Mouse (Mus musculus): ENCODE results near the gene Krtap4-9. TPM values are rescaled to one million over a fixed set of nuclear protein-coding genes. Genes with fewer than 3 reads are reported as not detected.
"Not testable (repeated sequence)": the region's sequence is repeated elsewhere in the genome, so short reads cannot be mapped to it uniquely, and the experiment has no call there.

Krtap4-9 gene
- total RNA-seq (2014; rRNA removed) (not detected in 2 replicates), polyA plus RNA-seq (2015; fragmentation: Nextera tagmentation; extraction: Ambion mirVana) (not detected in 2 replicates)

DNA sequence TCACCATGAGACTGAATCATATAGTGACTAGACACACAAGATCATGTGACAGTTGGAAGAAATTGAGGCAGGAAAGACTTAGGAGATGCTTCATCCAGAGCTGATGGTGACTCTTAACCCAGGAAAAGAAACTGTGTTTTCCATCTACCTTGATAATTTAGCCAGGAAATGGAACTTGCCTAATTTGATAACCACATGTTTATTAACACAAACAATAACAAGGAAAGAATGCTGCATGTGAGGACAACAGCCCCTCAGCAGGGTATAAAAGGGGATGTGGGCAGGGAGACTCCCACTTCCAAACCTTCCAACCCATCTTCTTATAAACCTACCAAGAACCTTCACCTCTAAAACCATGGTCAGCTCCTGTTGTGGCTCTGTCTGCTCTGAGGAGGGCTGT, at the start of gene Krtap4-9:
TSS of gene Krtap4-9 (plus strand) at position 301 of the 400 bp plus-strand sequence.
- not testable (repeated sequence) for H3K36me3 ChIP-seq (ENCODE audit: insufficient read depth); H3K9me3 ChIP-seq (ENCODE audit: low read length); H3K27ac ChIP-seq (ENCODE audit: low read depth, low read length); H3K9ac ChIP-seq; DNase-seq; ATAC-seq; H3K27me3 ChIP-seq (ENCODE audit: insufficient read depth, low read length); H3K4me1 ChIP-seq (ENCODE audit: insufficient read depth); H3K4me2 ChIP-seq (ENCODE audit: low read depth); H3K4me3 ChIP-seq (ENCODE audit: low read depth, low read length)

DNA sequence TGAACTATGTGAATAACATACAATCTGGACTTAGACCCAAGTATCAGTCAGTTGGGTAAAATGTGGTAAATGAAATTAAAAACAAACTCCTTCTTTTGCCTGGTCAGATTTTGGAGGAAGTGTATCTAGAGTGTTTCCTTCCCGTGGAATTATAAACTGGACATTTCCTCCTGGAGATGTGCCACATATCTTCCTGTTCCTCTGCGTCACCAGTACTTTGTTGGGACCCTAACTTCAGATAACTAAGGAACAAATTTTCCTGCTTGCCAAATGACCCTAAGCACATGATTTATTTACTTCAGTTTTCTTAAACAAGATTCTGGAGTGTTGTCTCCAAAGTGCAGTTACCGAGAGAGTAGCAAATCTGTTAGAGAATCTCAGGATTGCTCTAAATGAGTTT, 41.0 kb upstream of the Krtap4-9 start:
- no peak overlapping the region for H3K27ac ChIP-seq (ENCODE audit: low read depth, low read length)
- no peak overlapping the region for H3K4me3 ChIP-seq (ENCODE audit: low read depth, low read length)
- no peak for TF ChIP-seq CTCF (IDR thresholded peaks at IDR 0.05; ENCODE audit: low read depth)
- no peak overlapping the region for H3K9ac ChIP-seq
- H3K36me3 ChIP-seq (ENCODE audit: insufficient read depth): no peaks in the 10 kb centered on the region
- no peaks in the 10 kb centered on the region for H3K4me1 ChIP-seq (ENCODE audit: insufficient read depth)
- no peaks in the 10 kb centered on the region for H3K27me3 ChIP-seq (ENCODE audit: insufficient read depth, low read length)
- H3K9me3 ChIP-seq (ENCODE audit: low read length): no peaks in the 10 kb centered on the region
- DNase-seq (no peak), ATAC-seq (no peak)
- WGBS: 93% methylated on average over 3 of the region's 3 CpGs
- no peak overlapping the region for H3K4me2 ChIP-seq (ENCODE audit: low read depth)

DNA sequence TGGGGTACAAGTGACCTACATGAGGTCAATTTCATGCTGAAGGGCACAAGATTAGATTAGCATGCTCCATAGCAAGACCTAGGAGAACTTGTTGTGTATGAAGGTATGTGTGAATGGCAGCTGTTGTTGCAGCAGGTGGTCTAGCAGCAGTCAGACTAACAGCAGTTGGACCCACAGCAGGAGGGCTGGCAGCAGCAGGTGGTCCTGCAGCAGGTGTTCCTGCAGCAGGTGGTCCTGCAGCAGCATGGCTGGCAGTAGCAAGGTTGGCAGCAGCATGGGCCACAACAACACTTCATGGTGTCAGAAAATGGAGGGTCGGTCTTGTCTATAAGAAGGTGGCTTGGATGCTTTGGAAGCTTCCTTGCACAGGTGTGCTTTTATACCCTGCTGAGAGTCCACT, 26.1 kb upstream of the Krtap4-9 start:
- no peak overlapping the region for H3K4me2 ChIP-seq (ENCODE audit: low read depth)
- no peaks in the 10 kb centered on the region for H3K36me3 ChIP-seq (ENCODE audit: insufficient read depth)
- WGBS: 96% methylated on average over 1 of the region's 1 CpGs
- ATAC-seq (no peak), DNase-seq (no peak)
- no peaks in the 10 kb centered on the region for H3K9me3 ChIP-seq (ENCODE audit: low read length)
- no peaks in the 10 kb centered on the region for H3K27me3 ChIP-seq (ENCODE audit: insufficient read depth, low read length)
- no peak overlapping the region for H3K4me3 ChIP-seq (ENCODE audit: low read depth, low read length)
- no peak overlapping the region for H3K27ac ChIP-seq (ENCODE audit: low read depth, low read length)
- TF ChIP-seq CTCF (IDR thresholded peaks at IDR 0.05; ENCODE audit: low read depth): no peak
- H3K4me1 ChIP-seq (ENCODE audit: insufficient read depth): no peaks in the 10 kb centered on the region
- H3K9ac ChIP-seq: no peak overlapping the region

DNA sequence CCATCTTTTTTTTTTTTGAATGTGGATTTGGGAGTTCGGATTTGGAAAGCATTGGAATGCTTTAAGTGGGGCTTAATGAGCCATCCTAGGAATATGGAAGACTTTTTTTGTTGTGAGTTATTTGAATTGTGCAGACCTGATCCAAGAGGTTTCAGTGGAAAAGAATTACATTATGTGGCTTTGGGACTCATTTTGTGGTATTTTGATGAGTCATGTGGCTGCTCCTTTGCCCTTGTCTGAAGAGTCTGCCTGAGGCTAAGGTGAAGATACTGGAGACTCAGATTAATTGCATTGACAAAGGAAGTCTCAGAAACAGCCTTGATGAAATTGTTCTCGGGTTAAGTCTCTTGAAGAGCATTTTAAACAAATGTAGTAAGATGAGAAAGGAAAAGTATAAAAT, 16.6 kb upstream of the Krtap4-9 start:
- H3K36me3 ChIP-seq (ENCODE audit: insufficient read depth): no peaks in the 10 kb centered on the region
- WGBS: 70% methylated on average over 2 of the region's 2 CpGs
- H3K4me1 ChIP-seq (ENCODE audit: insufficient read depth): no peaks in the 10 kb centered on the region
- ATAC-seq: no peak
- no peak overlapping the region for H3K27ac ChIP-seq (ENCODE audit: low read depth, low read length)
- TF ChIP-seq CTCF (IDR thresholded peaks at IDR 0.05; ENCODE audit: low read depth): no peak
- no peaks in the 10 kb centered on the region for H3K9me3 ChIP-seq (ENCODE audit: low read length)
- no peak overlapping the region for H3K4me3 ChIP-seq (ENCODE audit: low read depth, low read length)
- no peak overlapping the region for H3K9ac ChIP-seq
- no peaks in the 10 kb centered on the region for H3K27me3 ChIP-seq (ENCODE audit: insufficient read depth, low read length)
- no peak overlapping the region for H3K4me2 ChIP-seq (ENCODE audit: low read depth)
- no peak for DNase-seq

DNA sequence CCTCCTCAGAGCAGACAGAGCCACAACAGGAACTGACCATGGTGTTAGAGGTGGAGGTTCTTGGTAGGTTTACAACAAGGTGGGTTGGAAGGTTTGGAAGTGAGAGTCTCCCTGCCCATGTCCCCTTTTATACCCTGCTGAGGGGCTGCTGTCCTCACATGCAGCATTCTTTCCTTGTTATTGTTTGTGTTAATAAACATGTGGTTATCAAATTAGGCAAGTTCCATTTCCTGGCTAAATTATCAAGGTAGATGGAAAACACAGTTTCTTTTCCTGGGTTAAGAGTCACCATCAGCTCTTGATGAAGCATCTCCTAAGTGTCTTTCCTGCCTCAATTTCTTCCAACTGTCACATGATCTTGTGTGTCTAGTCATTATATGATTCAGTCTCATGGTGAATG, 12.2 kb upstream of the Krtap4-9 start, which contains the start of gene Gm11595:
TSS of gene Gm11595 (minus strand) at position 101 of the 400 bp plus-strand sequence.
- H3K36me3 ChIP-seq (ENCODE audit: insufficient read depth); H3K9ac ChIP-seq; H3K9me3 ChIP-seq (ENCODE audit: low read length); ATAC-seq; H3K27ac ChIP-seq (ENCODE audit: low read depth, low read length); H3K4me2 ChIP-seq (ENCODE audit: low read depth); H3K4me1 ChIP-seq (ENCODE audit: insufficient read depth); H3K4me3 ChIP-seq (ENCODE audit: low read depth, low read length); H3K27me3 ChIP-seq (ENCODE audit: insufficient read depth, low read length); DNase-seq: not testable (repeated sequence)

DNA sequence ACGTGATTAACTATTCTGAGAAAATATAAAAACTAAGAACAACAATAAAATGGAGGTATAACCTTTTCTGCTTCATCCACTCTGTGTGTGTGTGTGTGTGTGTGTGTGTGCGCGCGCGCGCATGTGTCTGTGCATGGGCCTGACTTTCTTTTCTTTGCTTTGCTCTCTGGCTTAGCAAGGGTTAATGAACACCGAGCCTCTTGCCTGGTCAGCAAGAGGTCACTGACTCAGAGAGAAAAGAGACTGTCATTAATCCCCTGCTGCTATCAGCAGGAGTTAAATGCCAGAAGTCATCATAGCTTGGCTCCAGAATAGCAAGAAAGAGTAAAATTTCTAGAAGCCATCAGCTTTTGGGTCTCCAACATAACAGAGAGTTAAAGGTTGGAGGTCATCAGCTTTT, 6.6 kb upstream of the Krtap4-9 start:
- TF ChIP-seq CTCF (IDR thresholded peaks at IDR 0.05; ENCODE audit: low read depth): no peak
- no peak overlapping the region for H3K4me2 ChIP-seq (ENCODE audit: low read depth)
- no peak overlapping the region for H3K9ac ChIP-seq
- H3K27me3 ChIP-seq (ENCODE audit: insufficient read depth, low read length): no peaks in the 10 kb centered on the region
- H3K4me1 ChIP-seq (ENCODE audit: insufficient read depth): no peaks in the 10 kb centered on the region
- H3K27ac ChIP-seq (ENCODE audit: low read depth, low read length): no peak overlapping the region
- H3K4me3 ChIP-seq (ENCODE audit: low read depth, low read length): no peak overlapping the region
- no peaks in the 10 kb centered on the region for H3K36me3 ChIP-seq (ENCODE audit: insufficient read depth)
- DNase-seq: no peak
- H3K9me3 ChIP-seq (ENCODE audit: low read length): no peaks in the 10 kb centered on the region
- WGBS: 41% methylated on average over 7 of the region's 7 CpGs
- no peak for ATAC-seq

DNA sequence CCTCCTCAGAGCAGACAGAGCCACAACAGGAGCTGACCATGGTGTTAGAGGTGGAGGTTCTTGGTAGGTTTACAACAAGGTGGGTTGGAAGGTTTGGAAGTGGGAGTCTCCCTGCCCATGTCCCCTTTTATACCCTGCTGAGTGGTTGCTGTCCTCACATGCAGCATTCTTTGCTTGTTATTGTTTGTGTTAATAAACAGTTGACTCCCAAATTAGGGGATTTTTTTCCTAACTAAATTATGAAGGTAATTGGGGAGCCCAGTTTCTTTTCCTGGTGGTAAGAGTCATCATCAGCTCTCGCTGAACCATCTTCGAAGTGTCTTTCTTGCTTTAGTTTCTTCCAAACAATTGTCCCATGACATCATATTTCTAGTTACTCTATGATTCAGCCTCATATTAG, 4.4 kb upstream of the Krtap4-9 start, which contains the start of gene Krtap4-8:
TSS of gene Krtap4-8 (minus strand) at position 101 of the 400 bp plus-strand sequence.
- Histone ChIP-seq H3K9me3 (ENCODE audit: low read length) (no peaks in the 10 kb centered on the region), H3K4me1 (ENCODE audit: insufficient read depth) (no peaks in the 10 kb centered on the region), H3K4me2 (ENCODE audit: low read depth) (no peak within 1 kb of the TSS), H3K36me3 (ENCODE audit: insufficient read depth) (no peaks in the 10 kb centered on the region), H3K27ac (ENCODE audit: low read depth, low read length) (no peak within 1 kb of the TSS), H3K9ac (no peak within 1 kb of the TSS), H3K4me3 (ENCODE audit: low read depth, low read length) (no peak within 1 kb of the TSS), H3K27me3 (ENCODE audit: insufficient read depth, low read length) (no peaks in the 10 kb centered on the region)
- ATAC-seq (no peak), DNase-seq (no peak)
- 97% methylated on average over 2 of the region's 2 CpGs for WGBS
- TF ChIP-seq CTCF (IDR thresholded peaks at IDR 0.05; ENCODE audit: low read depth): no peak

DNA sequence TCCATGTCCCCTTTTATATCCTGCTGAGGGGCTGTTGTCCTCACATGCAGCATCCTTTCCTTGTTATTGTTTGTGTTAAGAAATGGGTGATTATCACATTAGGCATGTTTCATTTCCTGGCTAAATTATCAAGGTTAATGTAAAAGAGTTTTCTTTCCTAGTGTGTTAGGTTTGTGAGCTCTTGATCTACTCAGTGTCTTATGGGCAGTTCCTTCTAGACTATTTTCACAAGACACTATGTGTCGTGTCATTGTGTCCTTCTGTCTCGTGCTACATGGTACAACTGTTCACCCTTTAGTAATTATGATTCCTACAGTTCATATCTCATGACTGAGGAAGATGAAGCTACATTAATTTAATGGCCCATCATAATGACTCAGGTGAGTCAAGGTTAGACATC, 8.4 kb downstream of the Krtap4-9 start, which contains the start of gene Gm11596:
TSS of gene Gm11596 (minus strand) at position 101 of the 400 bp plus-strand sequence.
- no peak within 1 kb of the TSS for H3K4me2 ChIP-seq (ENCODE audit: low read depth)
- DNase-seq: no peak
- no peak within 1 kb of the TSS for H3K27ac ChIP-seq (ENCODE audit: low read depth, low read length)
- no peak for TF ChIP-seq CTCF (IDR thresholded peaks at IDR 0.05; ENCODE audit: low read depth)
- H3K9me3 ChIP-seq (ENCODE audit: low read length): no peaks in the 10 kb centered on the region
- no peaks in the 10 kb centered on the region for H3K36me3 ChIP-seq (ENCODE audit: insufficient read depth)
- no peaks in the 10 kb centered on the region for H3K4me1 ChIP-seq (ENCODE audit: insufficient read depth)
- no peaks in the 10 kb centered on the region for H3K27me3 ChIP-seq (ENCODE audit: insufficient read depth, low read length)
- H3K9ac ChIP-seq: no peak within 1 kb of the TSS
- 78% methylated on average over 2 of the region's 2 CpGs for WGBS
- no peak within 1 kb of the TSS for H3K4me3 ChIP-seq (ENCODE audit: low read depth, low read length)
- ATAC-seq: no peak

DNA sequence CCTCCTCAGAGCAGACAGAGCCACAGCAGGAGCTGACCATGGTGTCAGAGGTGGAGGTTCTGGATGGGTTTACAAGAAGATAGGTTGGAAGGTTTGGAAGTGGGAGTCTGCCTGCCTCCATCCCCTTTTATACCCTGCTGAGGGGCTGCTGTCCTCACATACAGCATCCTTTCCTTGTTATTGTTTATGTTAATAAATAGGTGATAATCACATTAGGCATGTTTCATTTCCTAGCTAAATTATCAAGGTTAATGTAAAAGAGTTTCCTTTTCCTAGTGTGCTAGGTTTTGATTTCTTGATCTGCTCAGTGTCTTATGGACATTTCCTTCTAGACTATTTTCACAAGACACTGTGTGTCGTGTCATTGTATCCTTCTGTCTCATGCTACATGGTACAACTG, 13.8 kb downstream of the Krtap4-9 start, which contains the start of gene Gm11569:
TSS of gene Gm11569 (minus strand) at position 101 of the 400 bp plus-strand sequence.
- H3K27ac ChIP-seq (ENCODE audit: low read depth, low read length); H3K4me2 ChIP-seq (ENCODE audit: low read depth); H3K27me3 ChIP-seq (ENCODE audit: insufficient read depth, low read length); H3K9me3 ChIP-seq (ENCODE audit: low read length); H3K4me3 ChIP-seq (ENCODE audit: low read depth, low read length); H3K9ac ChIP-seq; ATAC-seq; H3K36me3 ChIP-seq (ENCODE audit: insufficient read depth); H3K4me1 ChIP-seq (ENCODE audit: insufficient read depth); DNase-seq: not testable (repeated sequence)
- no CpG with 5 or more reads among the region's 1 CpGs for WGBS

DNA sequence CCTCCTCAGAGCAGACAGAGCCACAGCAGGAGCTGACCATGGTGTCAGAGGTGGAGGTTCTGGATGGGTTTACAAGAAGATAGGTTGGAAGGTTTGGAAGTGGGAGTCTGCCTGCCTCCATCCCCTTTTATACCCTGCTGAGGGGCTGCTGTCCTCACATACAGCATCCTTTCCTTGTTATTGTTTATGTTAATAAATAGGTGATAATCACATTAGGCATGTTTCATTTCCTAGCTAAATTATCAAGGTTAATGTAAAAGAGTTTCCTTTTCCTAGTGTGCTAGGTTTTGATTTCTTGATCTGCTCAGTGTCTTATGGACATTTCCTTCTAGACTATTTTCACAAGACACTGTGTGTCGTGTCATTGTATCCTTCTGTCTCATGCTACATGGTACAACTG, 19.3 kb downstream of the Krtap4-9 start, which contains the start of gene Gm11554:
TSS of gene Gm11554 (minus strand) at position 101 of the 400 bp plus-strand sequence.
- H3K4me3 ChIP-seq (ENCODE audit: low read depth, low read length); H3K9ac ChIP-seq: not testable (repeated sequence)

More for the DNA sequence above, 19.3 kb downstream of the Krtap4-9 start, which contains the start of gene Gm11554:
- not testable (repeated sequence) for H3K36me3 ChIP-seq (ENCODE audit: insufficient read depth); ATAC-seq; H3K27me3 ChIP-seq (ENCODE audit: insufficient read depth, low read length); DNase-seq; H3K4me1 ChIP-seq (ENCODE audit: insufficient read depth); H3K9me3 ChIP-seq (ENCODE audit: low read length); H3K4me2 ChIP-seq (ENCODE audit: low read depth); H3K27ac ChIP-seq (ENCODE audit: low read depth, low read length)
- WGBS: no CpG with 5 or more reads among the region's 1 CpGs

Data from forebrain, postnatal 0 days (tissue).